Mouse (Mus musculus): ENCODE measurements around the gene Pyy. TPM values are rescaled to one million over a fixed set of nuclear protein-coding genes. Genes with fewer than 3 reads are reported as not detected.
A peak's percentile ranks its signal among the peaks of the same experiment; 100 is the strongest.

The Pyy gene
- total RNA-seq (2014; rRNA removed) (not detected in 2 replicates), polyA plus RNA-seq (2015; fragmentation: Nextera tagmentation; extraction: Ambion mirVana) (not detected in 2 replicates)

DNA sequence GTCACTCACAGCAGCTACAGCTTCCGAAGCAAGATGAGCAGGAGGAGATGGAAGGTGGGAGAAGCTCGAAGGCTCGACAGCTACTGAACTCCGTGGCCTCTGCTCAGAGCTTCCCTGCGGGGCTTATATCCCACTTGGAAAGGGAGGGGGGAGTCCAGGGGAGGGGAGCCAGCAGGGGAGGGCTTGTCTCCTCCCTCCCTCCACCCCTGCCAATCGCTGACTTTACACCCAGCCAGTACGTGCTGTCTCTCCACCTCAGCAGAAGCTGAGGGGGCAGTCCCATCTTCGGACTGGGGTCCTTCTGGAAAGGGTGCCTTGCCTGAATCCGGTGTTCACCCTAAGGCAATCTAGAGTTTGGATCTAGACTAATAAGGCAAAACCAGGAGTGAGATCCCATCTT, at the start of gene Pyy:
TSS of gene Pyy (minus strand) at position 101 of the 400 bp plus-strand sequence.
- H3K9ac ChIP-seq (replicated peaks; ENCODE audit: low read length, poor library complexity, severe bottlenecking) = no peak within 1 kb of the TSS
- no peak within 1 kb of the TSS for H3K27ac ChIP-seq (ENCODE audit: low read depth, low read length)
- TF ChIP-seq CTCF (IDR thresholded peaks at IDR 0.05) = no peak
- H3K4me2 ChIP-seq (ENCODE audit: low read depth, low read length, poor library complexity, severe bottlenecking) = 0 out of 2 replicates have a peak within 1 kb of the TSS, but pooled peaks have one; percentile 18
- no peaks in the 10 kb centered on the region for H3K9me3 ChIP-seq (ENCODE audit: low read length)
- H3K4me1 ChIP-seq (ENCODE audit: insufficient read depth, low read length) = no peaks in the 10 kb centered on the region
- peaks cover 47% of the 10 kb centered on the region for H3K27me3 ChIP-seq (ENCODE audit: insufficient read depth, low read length)
- no peaks in the 10 kb centered on the region for H3K36me3 ChIP-seq (ENCODE audit: insufficient read depth, low read length)
- no peak for ATAC-seq (ENCODE audit: low FRiP score)
- WGBS = 9% methylated on average over 9 of the region's 9 CpGs
- no peak for DNase-seq (ENCODE audit: low spot score)
- H3K4me3 ChIP-seq (ENCODE audit: low read depth, low read length) = no peak within 1 kb of the TSS

DNA sequence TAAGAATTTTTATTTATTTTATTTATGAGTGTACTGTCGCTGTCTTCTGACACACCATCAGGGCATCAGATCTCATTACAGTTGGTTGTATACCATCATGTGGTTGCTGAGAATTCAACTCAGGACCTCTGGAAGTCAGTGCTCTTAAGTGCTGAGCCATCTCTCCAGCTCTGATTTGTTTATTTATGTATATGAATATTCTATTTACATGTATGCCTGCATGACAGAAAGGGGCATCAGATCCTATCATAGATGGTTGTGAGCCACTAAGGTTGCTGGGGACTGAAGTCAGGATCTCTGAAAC, 49.1 kb upstream of the Pyy start:
- DNase-seq (ENCODE audit: low spot score) (no peak), ATAC-seq (ENCODE audit: low FRiP score) (0 out of 2 replicates have a peak, but pooled peaks have one; percentile 22)
- Histone ChIP-seq H3K36me3 (ENCODE audit: insufficient read depth, low read length) (peaks cover 19% of the 10 kb centered on the region), H3K27me3 (ENCODE audit: insufficient read depth, low read length) (no peaks in the 10 kb centered on the region), H3K9me3 (ENCODE audit: low read length) (no peaks in the 10 kb centered on the region), H3K27ac (ENCODE audit: low read depth, low read length) (no peak overlapping the region), H3K4me2 (ENCODE audit: low read depth, low read length, poor library complexity, severe bottlenecking) (no peak overlapping the region), H3K4me1 (ENCODE audit: insufficient read depth, low read length) (peaks cover 6% of the 10 kb centered on the region), H3K9ac (replicated peaks; ENCODE audit: low read length, poor library complexity, severe bottlenecking) (no peak overlapping the region), H3K4me3 (ENCODE audit: low read depth, low read length) (no peak overlapping the region; the same call in 1 of the 2 replicates)
- 15% methylated on average over 1 of the region's 1 CpGs for WGBS
- no peak for TF ChIP-seq CTCF (IDR thresholded peaks at IDR 0.05)

DNA sequence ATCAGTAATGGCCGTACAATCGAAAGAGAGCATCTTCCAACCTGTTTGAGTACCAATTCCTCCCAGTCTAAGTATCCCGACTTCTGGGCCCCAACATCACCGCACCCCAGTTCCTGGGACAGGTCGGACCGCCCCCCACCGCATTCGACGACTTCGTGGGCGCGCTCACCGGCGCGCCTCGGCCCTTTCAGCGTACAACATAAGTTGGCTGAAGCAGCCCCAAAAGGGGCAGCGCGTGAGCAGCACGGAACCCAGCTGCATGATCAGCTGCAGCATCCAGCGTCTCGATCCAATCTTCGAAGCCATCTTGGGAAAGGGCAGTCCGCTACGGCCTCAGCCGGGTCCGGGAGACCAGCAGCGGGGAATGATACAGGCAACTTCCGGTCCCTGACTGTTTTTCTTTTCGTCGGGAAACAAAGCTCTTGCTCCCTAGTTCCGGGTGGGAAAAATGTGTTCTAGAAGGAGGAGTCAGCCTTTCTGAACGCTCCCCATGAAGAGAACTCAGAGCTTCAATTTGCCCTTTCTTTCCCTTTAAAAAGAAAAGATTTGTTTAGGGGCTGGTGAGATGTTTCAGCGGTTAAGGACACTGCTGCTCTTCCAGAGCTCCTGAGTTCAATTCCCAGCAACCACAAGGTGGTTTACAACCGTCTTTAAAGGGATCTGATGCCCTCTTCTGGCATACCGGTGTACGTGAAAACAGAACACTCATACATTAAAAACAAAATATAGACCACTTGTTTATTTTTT, 48.6 kb upstream of the Pyy start, which contains the start of gene Tmem101:
TSS of gene Tmem101 (minus strand) at position 366 of the 747 bp plus-strand sequence.
- TF ChIP-seq CTCF (IDR thresholded peaks at IDR 0.05) = peak; percentile 62
- WGBS = under 1% methylated on average over 37 of the region's 37 CpGs
- ATAC-seq (ENCODE audit: low FRiP score) = peak; percentile 84

DNA sequence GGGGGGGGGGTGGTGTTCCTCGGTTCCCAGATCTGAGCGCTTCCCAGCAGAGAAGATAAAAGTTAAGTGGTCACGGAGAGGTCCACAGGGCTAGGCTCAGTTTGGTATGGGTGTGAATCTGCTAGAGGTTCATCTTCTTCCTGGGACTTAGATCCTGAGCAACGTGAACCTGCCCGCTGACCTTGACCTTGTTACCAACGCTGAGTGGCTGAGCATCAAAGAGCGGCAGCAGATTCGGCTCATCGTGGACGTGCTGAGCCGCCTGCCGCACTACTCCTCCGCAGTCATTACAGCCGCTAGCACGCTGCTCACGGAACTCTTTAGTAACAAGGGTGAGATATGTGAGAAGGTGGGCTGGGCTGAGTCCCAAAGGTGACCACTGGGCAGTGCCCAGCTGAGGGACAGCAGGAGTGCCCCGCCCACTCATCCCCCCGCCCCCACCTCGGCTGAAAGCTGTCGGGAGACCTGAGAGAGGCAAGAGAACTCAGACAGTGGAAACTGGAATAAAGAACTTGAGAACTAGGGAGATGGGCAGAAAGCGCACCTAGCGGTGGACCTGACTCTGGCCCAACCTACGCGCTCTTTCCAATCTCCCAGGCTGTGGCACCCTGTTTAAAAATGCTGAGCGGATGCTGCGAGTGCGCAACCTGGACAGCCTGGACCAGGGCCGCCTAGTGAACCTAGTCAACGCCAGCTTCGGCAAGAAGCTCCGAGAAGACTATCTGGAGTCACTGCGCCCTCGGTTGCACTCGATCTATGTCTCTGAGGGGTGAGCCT, 39.8 kb upstream of the Pyy start:
- Histone ChIP-seq H3K27ac (ENCODE audit: low read depth, low read length) (no peak overlapping the region), H3K36me3 (ENCODE audit: insufficient read depth, low read length) (peaks cover under 1% of the 10 kb centered on the region), H3K4me2 (ENCODE audit: low read depth, low read length, poor library complexity, severe bottlenecking) (0 out of 2 replicates have a peak overlapping the region, but pooled peaks have one; percentile 18), H3K9ac (replicated peaks; ENCODE audit: low read length, poor library complexity, severe bottlenecking) (no peak overlapping the region), H3K4me3 (ENCODE audit: low read depth, low read length) (no peak overlapping the region), H3K9me3 (ENCODE audit: low read length) (no peaks in the 10 kb centered on the region), H3K4me1 (ENCODE audit: insufficient read depth, low read length) (no peaks in the 10 kb centered on the region; the same call in 1 of the 2 replicates), H3K27me3 (ENCODE audit: insufficient read depth, low read length) (peaks cover 67% of the 10 kb centered on the region)
- TF ChIP-seq CTCF (IDR thresholded peaks at IDR 0.05) = peak; percentile 30; the same call in 1 of the 2 replicates
- no peak for ATAC-seq (ENCODE audit: low FRiP score)
- no peak for DNase-seq (ENCODE audit: low spot score)
- 14% methylated on average over 34 of the region's 34 CpGs for WGBS

More for the DNA sequence above, 48.6 kb upstream of the Pyy start, which contains the start of gene Tmem101:
- peak within 1 kb of the TSS; percentile 80 for H3K9ac ChIP-seq (replicated peaks; ENCODE audit: low read length, poor library complexity, severe bottlenecking)
- H3K27ac ChIP-seq (ENCODE audit: low read depth, low read length) = peak within 1 kb of the TSS; percentile 74
- peaks cover 19% of the 10 kb centered on the region for H3K36me3 ChIP-seq (ENCODE audit: insufficient read depth, low read length)
- H3K4me1 ChIP-seq (ENCODE audit: insufficient read depth, low read length) = peaks cover 6% of the 10 kb centered on the region
- no peaks in the 10 kb centered on the region for H3K27me3 ChIP-seq (ENCODE audit: insufficient read depth, low read length)
- H3K4me3 ChIP-seq (ENCODE audit: low read depth, low read length) = peak within 1 kb of the TSS; percentile 65
- no peaks in the 10 kb centered on the region for H3K9me3 ChIP-seq (ENCODE audit: low read length)
- peak; percentile 97 for DNase-seq (ENCODE audit: low spot score)
- peak within 1 kb of the TSS; percentile 92 for H3K4me2 ChIP-seq (ENCODE audit: low read depth, low read length, poor library complexity, severe bottlenecking)

DNA sequence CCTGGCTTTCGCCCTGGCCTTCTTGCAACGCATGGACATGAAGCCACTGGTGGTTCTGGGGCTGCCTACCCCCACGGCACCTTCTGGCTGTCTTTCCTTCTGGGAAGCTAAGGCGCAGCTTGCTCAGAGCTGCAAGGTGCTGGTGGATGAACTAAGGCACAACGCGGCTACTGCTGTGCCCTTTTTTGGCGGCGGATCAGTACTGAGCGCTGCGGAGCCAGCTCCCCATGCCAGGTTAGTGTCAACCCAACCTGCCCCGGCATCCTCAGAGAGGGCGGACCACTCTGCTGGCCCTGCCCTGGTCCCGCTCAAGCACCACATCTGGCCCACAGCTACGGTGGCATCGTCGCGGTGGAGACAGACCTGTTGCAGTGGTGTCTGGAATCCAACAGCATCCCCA, 38.9 kb upstream of the Pyy start:
- Histone ChIP-seq H3K4me2 (ENCODE audit: low read depth, low read length, poor library complexity, severe bottlenecking) (no peak overlapping the region), H3K36me3 (ENCODE audit: insufficient read depth, low read length) (no peaks in the 10 kb centered on the region), H3K4me3 (ENCODE audit: low read depth, low read length) (no peak overlapping the region), H3K27ac (ENCODE audit: low read depth, low read length) (no peak overlapping the region), H3K27me3 (ENCODE audit: insufficient read depth, low read length) (peaks cover 67% of the 10 kb centered on the region), H3K4me1 (ENCODE audit: insufficient read depth, low read length) (no peaks in the 10 kb centered on the region; the same call in 1 of the 2 replicates), H3K9ac (replicated peaks; ENCODE audit: low read length, poor library complexity, severe bottlenecking) (no peak overlapping the region), H3K9me3 (ENCODE audit: low read length) (no peaks in the 10 kb centered on the region)
- 8% methylated on average over 17 of the region's 17 CpGs for WGBS
- DNase-seq (ENCODE audit: low spot score) (no peak), ATAC-seq (ENCODE audit: low FRiP score) (no peak)
- no peak for TF ChIP-seq CTCF (IDR thresholded peaks at IDR 0.05)
